7 mouse cellular contexts compared by ENCODE assay signal in genomic region chr2:71211591-71212359, GRCm38 (mm10). TPM values are rescaled to one million over a fixed set of nuclear protein-coding genes. Genes with fewer than 3 reads are reported as not detected.
A peak's percentile ranks its signal among the peaks of the same experiment; 100 is the strongest.
DNase-seq lines count a peak whose midpoint lies in the region; ATAC-seq lines count a peak whose summit lies in the region.

TSS of gene Dync1i2 (plus strand) at chr2:71211706.

- no peaks in the 10 kb centered on the region for H3K4me1 ChIP-seq in embryonic facial prominence, embryonic 11.5 days (ENCODE audit: control insufficient read depth, insufficient read depth, low read length)
- peaks cover 11% of the 10 kb centered on the region for H3K4me1 ChIP-seq in limb, embryonic 10.5 days
- H3K4me1 ChIP-seq in midbrain, embryonic 13.5 days (replicated peaks) = peaks cover 24% of the 10 kb centered on the region

- WGBS in embryonic facial prominence, embryonic 11.5 days = under 1% methylated on average over 57 of the region's 57 CpGs
- WGBS in limb, embryonic 10.5 days = under 1% methylated on average over 57 of the region's 57 CpGs
- under 1% methylated on average over 57 of the region's 57 CpGs for WGBS in midbrain, embryonic 13.5 days

- peak within 1 kb of the TSS; percentile 35 for H3K4me2 ChIP-seq in embryonic facial prominence, embryonic 11.5 days (ENCODE audit: low read depth, low read length)
- peak within 1 kb of the TSS; percentile 66 for H3K4me2 ChIP-seq in midbrain, embryonic 13.5 days (replicated peaks)

- ATAC-seq in embryonic facial prominence, embryonic 11.5 days (replicated peaks; ENCODE audit: insufficient number of reproducible peaks, low FRiP score, low TSS enrichment, low read depth) = peak; percentile 99
- ATAC-seq in granulocyte monocyte progenitor cell, adult 5-6 weeks (replicated peaks; ENCODE audit: poor library complexity, severe bottlenecking) = peak; percentile 99
- peak; percentile 100 for ATAC-seq in midbrain, embryonic 13.5 days

- peak within 1 kb of the TSS; percentile 97 for H3K9ac ChIP-seq in embryonic facial prominence, embryonic 11.5 days (replicated peaks; ENCODE audit: low read length)
- H3K9ac ChIP-seq in midbrain, embryonic 13.5 days (replicated peaks) = peak within 1 kb of the TSS; percentile 94

- H3K27ac ChIP-seq in embryonic facial prominence, embryonic 11.5 days (replicated peaks; ENCODE audit: low read depth, low read length) = peak within 1 kb of the TSS; percentile 76
- peak within 1 kb of the TSS; percentile 93 for H3K27ac ChIP-seq in limb, embryonic 10.5 days
- peak within 1 kb of the TSS; percentile 90 for H3K27ac ChIP-seq in midbrain, embryonic 13.5 days

- DNase-seq in adrenal gland, postnatal 14 days = peak; percentile 94
- DNase-seq in embryonic facial prominence, embryonic 11.5 days (ENCODE audit: low spot score) = peak; percentile 97
- peak; percentile 97 for DNase-seq in kidney, adult 11 months
- DNase-seq in limb, embryonic 10.5 days (ENCODE audit: low spot score) = peak; percentile 90
- peak; percentile 85 for DNase-seq in spleen, adult 12 weeks (ENCODE audit: low spot score)

- H3K4me3 ChIP-seq in embryonic facial prominence, embryonic 11.5 days (ENCODE audit: low read depth, low read length) = peak within 1 kb of the TSS; percentile 97
- peak within 1 kb of the TSS; percentile 99 for H3K4me3 ChIP-seq in limb, embryonic 10.5 days
- H3K4me3 ChIP-seq in midbrain, embryonic 13.5 days (replicated peaks) = peak within 1 kb of the TSS; percentile 94

- no peaks in the 10 kb centered on the region for H3K36me3 ChIP-seq in embryonic facial prominence, embryonic 11.5 days (replicated peaks; ENCODE audit: control insufficient read depth, insufficient read depth, low read depth, low read length)
- peaks cover 29% of the 10 kb centered on the region for H3K36me3 ChIP-seq in limb, embryonic 10.5 days
- H3K36me3 ChIP-seq in midbrain, embryonic 13.5 days = peaks cover 20% of the 10 kb centered on the region

- H3K9me3 ChIP-seq in embryonic facial prominence, embryonic 11.5 days (replicated peaks; ENCODE audit: control insufficient read depth, low read length) = no peaks in the 10 kb centered on the region
- no peaks in the 10 kb centered on the region for H3K9me3 ChIP-seq in limb, embryonic 10.5 days (replicated peaks)
- H3K9me3 ChIP-seq in midbrain, embryonic 13.5 days = no peaks in the 10 kb centered on the region

- no peaks in the 10 kb centered on the region for H3K27me3 ChIP-seq in embryonic facial prominence, embryonic 11.5 days (ENCODE audit: control insufficient read depth, insufficient read depth, low read length)
- no peaks in the 10 kb centered on the region for H3K27me3 ChIP-seq in limb, embryonic 10.5 days (ENCODE audit: low read depth, poor library complexity, severe bottlenecking)
- no peaks in the 10 kb centered on the region for H3K27me3 ChIP-seq in midbrain, embryonic 13.5 days

RNA-seq across cellular contexts. Expression of gene Dync1i2, which starts in this region (rescaled TPM):
- total RNA-seq in adrenal gland, postnatal 14 days (2021) = 84.0 and 84.5 TPM in 2 replicates
- 157 and 167 TPM in 2 replicates for polyA plus RNA-seq in embryonic facial prominence, embryonic 11.5 days (2014; fragmentation: Nextera tagmentation; extraction: Ambion mirVana)
- 52.7 and 69.3 TPM in 2 replicates for total RNA-seq in granulocyte monocyte progenitor cell, adult 5-6 weeks (2014; fragmentation: Nextera tagmentation)
- 75.0 and 78.3 TPM in 2 replicates for total RNA-seq in granulocyte monocyte progenitor cell, adult 5-6 weeks (2017)
- 83.3 and 95.3 TPM in 2 replicates for polyA plus RNA-seq in limb, embryonic 10.5 days (2016; fragmentation: Nextera tagmentation; extraction: Ambion mirVana)
- polyA plus RNA-seq in midbrain, embryonic 13.5 days (2015; fragmentation: Nextera tagmentation; extraction: Ambion mirVana) = 184 and 211 TPM in 2 replicates

Comparison
In these comparisons a context has a peak if more than half of its experiments do, and no peak if none do; other contexts are left out.
1. Peak in every context shown above with its lines: DNase-seq, ATAC-seq, H3K4me3 ChIP-seq and H3K27ac ChIP-seq.